Mouse (Mus musculus): ENCODE measurements at regions not wholly inside any gene's neighbourhood (a gene's known extent, or its start where the extent isn't known, plus 50 kb on each side); places are given as distances from the start of the nearest gene placed in this dataset.
"Not testable (repeated sequence)": the region's sequence is repeated elsewhere in the genome, so short reads cannot be mapped to it uniquely, and the experiment has no call there.

DNA sequence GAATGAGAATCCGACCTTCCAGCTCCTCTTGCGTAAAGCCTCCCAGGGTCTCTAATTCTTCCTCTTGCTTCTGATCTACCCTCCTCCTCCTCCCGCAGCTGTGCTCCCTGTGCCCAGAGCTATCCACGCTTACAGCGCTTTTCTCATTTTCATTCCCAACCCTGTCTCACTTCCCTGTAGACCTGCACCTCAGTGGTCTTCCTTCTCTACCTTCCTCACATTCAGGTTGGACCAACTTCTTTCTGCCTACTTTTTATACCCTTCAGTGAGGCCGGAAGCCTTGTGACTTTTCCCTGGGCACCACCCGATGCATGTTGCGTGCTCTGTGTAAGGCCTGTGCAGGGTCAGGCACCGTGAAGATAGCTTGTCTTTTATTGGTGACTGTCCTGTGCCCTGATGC lies 263.0 kb downstream of the Eipr1 start:
- H3K36me3 ChIP-seq (ENCODE audit: control insufficient read depth, insufficient read depth, low read length, poor library complexity, severe bottlenecking) = no peaks in the 10 kb centered on the region
- no peaks in the 10 kb centered on the region for H3K27me3 ChIP-seq (ENCODE audit: control insufficient read depth, insufficient read depth, low read length, poor library complexity, severe bottlenecking)
- DNase-seq (ENCODE audit: low read depth, low spot score) = no peak

DNA sequence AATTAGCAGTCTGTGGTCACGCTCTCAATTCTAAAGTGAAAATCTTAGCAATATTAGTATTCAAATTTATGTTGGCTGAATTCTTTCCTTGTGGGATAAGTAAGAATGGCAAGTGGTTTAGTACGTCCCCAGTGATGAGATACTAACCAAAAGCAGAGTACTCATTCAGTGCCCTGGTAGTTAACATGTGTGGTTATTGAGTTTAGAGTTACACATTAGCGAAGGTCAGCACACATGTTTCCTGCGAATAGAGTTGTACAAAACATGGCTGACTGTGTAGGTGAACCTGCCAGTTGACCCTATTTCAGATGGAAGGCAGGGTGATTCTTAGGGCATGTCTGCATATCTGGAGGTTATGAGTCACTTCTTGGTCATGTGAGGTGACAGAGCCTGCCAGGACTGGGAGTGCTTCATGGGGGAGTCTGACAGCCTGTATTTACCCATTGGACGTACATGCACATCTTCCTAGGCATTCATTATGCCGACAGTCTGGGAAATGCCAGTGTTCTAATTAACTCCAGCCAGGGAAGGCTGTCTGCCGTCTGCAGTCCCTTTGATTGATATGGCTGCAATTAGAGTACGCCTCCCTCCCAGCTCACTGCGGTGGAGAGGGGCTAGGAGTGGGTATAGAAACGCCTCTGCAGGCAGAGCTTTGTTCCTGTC lies 263.7 kb downstream of the Eipr1 start:
- no peak for DNase-seq (ENCODE audit: low read depth, low spot score)
- Histone ChIP-seq H3K36me3 (ENCODE audit: control insufficient read depth, insufficient read depth, low read length, poor library complexity, severe bottlenecking) (no peaks in the 10 kb centered on the region), H3K27me3 (ENCODE audit: control insufficient read depth, insufficient read depth, low read length, poor library complexity, severe bottlenecking) (no peaks in the 10 kb centered on the region)

DNA sequence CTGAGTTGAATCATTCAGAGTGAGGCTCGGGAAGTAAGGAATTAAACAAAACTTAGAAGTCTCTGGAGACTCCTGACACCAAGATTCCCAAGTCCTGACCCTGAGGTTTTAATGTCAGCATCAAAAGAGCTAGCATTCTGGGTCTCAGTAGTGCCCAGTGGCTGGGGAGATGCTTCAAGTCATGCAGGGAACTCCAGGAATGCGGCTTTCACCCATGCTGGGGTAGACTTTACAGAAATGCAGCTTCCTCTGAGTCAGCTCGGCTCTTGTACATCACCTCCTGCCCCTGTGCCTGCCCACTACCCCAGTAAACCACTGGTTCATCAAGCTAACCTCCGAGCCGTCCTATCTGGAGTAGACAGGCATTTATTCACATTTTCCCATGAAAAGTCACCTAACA lies 269.5 kb downstream of the Eipr1 start:
- Histone ChIP-seq H3K36me3 (ENCODE audit: control insufficient read depth, insufficient read depth, low read length, poor library complexity, severe bottlenecking) (no peaks in the 10 kb centered on the region), H3K27me3 (ENCODE audit: control insufficient read depth, insufficient read depth, low read length, poor library complexity, severe bottlenecking) (no peaks in the 10 kb centered on the region)
- DNase-seq (ENCODE audit: low read depth, low spot score) = no peak

DNA sequence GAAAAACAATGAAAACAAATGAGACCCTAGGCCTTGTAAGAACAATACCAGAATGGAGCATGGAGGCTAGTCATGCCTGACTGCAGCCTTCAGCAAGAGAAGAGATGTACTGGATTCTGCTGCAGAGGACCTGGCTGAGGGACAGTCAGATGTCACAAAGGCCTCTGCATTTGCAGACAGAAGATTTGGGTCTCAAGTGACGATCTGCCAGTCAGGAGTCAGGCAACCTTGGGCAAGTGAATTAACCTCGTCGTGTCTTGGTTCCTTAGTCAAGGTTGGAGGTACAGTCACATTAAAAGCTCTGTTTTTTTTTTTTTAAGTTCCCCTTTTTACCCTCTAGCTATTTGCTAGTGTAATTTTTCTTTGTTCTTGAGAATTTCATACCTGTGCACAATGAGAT lies 276.6 kb downstream of the Eipr1 start:
- Histone ChIP-seq H3K27me3 (ENCODE audit: control insufficient read depth, insufficient read depth, low read length, poor library complexity, severe bottlenecking) (no peaks in the 10 kb centered on the region), H3K36me3 (ENCODE audit: control insufficient read depth, insufficient read depth, low read length, poor library complexity, severe bottlenecking) (no peaks in the 10 kb centered on the region)
- no peak for DNase-seq (ENCODE audit: low read depth, low spot score)

DNA sequence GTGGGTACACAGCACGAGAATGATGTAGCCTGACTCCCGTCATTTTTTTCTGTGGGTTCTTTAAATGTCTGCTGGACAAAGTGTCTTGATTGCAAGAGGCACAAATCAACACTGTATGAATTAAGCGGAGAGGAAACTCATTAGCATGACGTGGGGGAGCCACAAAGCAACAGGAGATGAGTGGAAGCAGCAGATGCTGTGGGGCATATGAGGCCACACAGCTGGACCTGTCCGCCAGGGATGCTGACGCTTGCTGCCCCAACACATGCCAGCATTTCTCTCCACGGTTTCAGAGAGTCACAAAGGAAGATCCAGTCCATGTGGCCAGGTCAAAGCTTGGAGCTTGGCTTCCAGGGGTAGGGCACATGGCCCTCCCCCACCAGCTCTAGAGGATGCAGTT lies 277.9 kb downstream of the Eipr1 start:
- no peak for DNase-seq (ENCODE audit: low read depth, low spot score)
- Histone ChIP-seq H3K27me3 (ENCODE audit: control insufficient read depth, insufficient read depth, low read length, poor library complexity, severe bottlenecking) (no peaks in the 10 kb centered on the region), H3K36me3 (ENCODE audit: control insufficient read depth, insufficient read depth, low read length, poor library complexity, severe bottlenecking) (no peaks in the 10 kb centered on the region)

DNA sequence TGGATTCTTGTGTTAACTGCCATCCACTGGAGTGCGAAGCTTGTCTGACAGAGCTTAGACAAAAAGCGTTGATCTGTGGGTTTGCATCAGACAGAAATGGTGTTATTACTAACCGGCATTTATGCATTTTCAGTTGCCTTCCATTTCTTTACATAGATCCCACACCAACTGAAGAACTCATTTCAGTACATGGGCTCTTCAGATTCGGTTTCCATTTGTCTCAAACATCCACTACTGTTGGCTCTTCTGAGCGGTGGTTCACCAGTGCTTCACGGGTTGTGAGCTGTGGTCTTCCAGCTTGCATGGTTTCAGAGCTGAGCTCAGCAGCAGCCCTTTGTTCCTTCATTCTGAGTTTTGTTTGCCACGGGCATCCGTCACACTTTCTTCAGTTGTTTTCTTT lies 294.4 kb downstream of the Eipr1 start:
- no peak for DNase-seq (ENCODE audit: low read depth, low spot score)
- no peaks in the 10 kb centered on the region for H3K36me3 ChIP-seq (ENCODE audit: control insufficient read depth, insufficient read depth, low read length, poor library complexity, severe bottlenecking)
- no peaks in the 10 kb centered on the region for H3K27me3 ChIP-seq (ENCODE audit: control insufficient read depth, insufficient read depth, low read length, poor library complexity, severe bottlenecking)

DNA sequence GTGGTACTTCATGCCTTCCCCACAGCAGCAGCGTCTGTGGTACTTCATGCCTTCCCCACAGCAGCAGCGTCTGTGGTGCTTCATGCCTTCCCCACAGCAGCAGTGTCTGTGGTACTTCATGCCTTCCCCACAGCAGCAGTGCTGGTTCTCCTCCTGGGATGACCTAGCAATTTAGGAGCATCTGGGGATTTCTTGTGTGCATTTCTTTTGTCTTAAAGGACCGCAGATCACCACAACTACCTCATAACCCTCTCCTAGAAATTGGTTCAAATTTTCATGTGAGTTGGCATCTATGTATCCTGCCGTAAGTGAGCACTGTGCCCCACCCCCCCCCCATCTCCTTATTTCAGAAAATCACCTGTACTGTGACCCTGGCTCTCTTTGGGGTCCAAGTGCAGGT lies 297.0 kb downstream of the Eipr1 start:
- not testable (repeated sequence) for H3K27me3 ChIP-seq (ENCODE audit: control insufficient read depth, insufficient read depth, low read length, poor library complexity, severe bottlenecking); DNase-seq (ENCODE audit: low read depth, low spot score); H3K36me3 ChIP-seq (ENCODE audit: control insufficient read depth, insufficient read depth, low read length, poor library complexity, severe bottlenecking)

DNA sequence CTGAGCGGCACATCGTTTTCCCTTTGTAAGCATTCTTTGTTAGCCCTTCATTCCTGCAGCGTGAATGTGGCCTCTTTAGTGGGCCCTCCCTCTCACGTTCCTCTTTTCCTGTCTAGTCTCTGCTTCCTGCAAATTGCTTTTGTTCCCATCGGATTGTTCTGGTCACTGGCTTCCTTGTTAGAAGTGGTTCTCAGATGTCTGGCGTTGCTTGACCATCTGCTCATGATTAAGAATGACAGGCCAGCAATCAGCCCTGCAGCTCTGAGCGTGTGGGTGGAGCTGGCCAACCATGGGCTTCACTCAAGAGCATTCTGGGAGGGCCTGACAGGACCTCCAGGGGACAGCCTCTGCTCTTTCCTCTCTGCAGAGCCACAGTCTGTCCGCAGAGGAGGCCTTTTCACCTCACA lies 297.5 kb downstream of the Eipr1 start:
- H3K36me3 ChIP-seq (ENCODE audit: control insufficient read depth, insufficient read depth, low read length, poor library complexity, severe bottlenecking) = no peaks in the 10 kb centered on the region
- H3K27me3 ChIP-seq (ENCODE audit: control insufficient read depth, insufficient read depth, low read length, poor library complexity, severe bottlenecking) = no peaks in the 10 kb centered on the region
- no peak for DNase-seq (ENCODE audit: low read depth, low spot score)

DNA sequence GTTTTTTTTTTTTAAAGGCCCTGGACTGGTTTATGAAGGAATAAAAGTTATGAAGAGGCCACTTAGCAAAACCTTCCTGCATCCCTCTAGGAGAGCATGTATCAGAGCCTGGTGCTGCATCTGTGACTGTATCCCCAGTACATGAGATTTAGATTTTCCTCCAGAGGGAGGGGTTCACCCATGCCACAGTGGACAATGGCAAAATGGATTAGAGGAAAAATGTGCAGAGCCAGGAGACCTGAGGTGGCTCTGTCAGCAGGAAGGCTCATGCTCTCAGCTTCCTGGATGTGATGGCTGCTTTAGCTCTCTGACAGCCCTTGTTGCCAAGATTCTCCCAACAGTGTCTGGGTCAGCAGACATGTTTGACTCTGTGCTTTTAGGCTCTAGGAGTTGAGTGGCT lies 298.2 kb downstream of the Eipr1 start:
- DNase-seq (ENCODE audit: low read depth, low spot score) = no peak
- no peaks in the 10 kb centered on the region for H3K27me3 ChIP-seq (ENCODE audit: control insufficient read depth, insufficient read depth, low read length, poor library complexity, severe bottlenecking)
- no peaks in the 10 kb centered on the region for H3K36me3 ChIP-seq (ENCODE audit: control insufficient read depth, insufficient read depth, low read length, poor library complexity, severe bottlenecking)

DNA sequence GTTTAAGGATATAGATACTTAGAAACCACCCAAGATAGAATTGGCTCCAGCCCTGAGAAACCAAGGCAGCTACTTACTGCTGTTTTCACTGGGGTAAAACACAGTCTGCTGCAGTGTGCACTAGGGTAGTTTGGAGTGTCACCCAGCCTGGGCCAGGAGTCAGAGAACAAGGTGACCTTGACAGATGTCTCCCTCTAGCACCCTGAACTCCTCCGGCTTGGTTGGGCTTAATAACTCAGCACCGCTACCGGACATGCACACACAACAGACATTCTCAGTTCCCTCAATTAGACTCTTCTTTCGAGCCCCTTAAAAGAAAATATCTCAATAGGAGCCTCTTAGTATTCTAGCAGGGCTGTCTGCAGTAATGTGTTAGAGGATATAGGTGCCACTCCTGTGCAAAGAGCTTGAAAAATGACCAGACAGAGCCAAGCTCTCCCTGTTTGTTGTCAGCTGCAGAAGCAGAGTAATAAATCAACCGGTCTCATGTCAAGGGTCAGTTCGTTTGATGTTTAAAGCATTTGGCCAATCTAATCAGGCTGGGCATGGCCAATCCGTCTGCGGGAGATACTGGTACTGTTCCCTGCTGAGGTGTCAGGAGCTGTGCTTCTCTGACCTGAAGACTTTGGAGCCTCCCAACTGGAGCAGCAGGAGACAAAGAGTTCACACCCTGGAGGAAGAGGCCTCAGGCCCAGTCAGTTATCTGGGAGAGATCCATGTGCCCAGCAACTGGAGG lies 299.1 kb downstream of the Eipr1 start:
- Histone ChIP-seq H3K36me3 (ENCODE audit: control insufficient read depth, insufficient read depth, low read length, poor library complexity, severe bottlenecking) (no peaks in the 10 kb centered on the region), H3K27me3 (ENCODE audit: control insufficient read depth, insufficient read depth, low read length, poor library complexity, severe bottlenecking) (no peaks in the 10 kb centered on the region)
- no peak for DNase-seq (ENCODE audit: low read depth, low spot score)

DNA sequence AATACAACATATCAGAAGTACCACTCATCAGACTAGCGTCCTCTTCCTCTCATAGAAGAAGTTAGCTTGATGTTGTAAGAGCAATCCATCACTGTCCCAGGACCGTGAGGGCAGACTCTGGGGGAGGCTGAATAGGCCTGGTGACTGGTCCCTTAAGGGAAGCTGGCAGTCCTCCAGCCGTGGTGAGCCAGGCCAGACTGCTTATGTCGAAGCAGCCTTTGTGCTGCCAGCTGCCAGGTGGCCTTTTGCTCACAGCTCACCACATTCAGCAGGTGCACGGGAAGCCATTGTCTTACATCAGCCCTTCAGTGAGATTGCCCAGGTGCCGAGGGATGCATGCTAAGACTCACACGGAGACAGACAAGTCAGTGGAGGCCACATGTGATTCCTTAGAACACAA lies 302.8 kb downstream of the Eipr1 start:
- no peaks in the 10 kb centered on the region for H3K27me3 ChIP-seq (ENCODE audit: control insufficient read depth, insufficient read depth, low read length, poor library complexity, severe bottlenecking)

DNA sequence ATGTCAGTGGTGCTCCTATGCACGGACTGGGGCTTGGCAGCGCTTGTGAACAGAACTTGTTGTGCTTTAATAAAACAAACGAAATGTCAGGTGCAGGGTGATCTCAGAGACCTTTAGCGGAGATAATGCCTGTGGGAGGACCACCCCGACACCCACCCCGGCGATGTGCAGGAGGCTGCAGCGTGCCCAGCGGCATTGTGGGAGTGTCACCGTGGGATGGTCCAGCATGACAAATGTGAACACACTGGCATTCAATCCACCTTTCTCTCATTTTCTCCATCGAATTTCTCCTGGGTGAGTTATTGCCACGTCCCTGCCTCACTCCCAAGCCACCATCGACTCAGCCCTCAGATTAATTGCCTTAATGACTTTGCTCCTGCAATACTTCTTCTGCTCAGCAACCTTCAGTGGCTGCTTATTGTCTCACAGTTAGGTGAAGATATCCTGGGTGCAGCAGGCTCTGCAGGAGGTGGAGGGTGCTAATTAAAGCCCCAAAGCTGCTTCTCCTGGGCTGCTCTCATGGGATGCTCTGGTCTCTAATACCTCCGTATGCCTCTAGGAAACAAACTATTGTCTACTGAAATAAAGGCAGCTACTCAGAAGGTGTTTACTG lies 310.5 kb downstream of the Eipr1 start:
- DNase-seq (ENCODE audit: low read depth, low spot score) = no peak
- Histone ChIP-seq H3K27me3 (ENCODE audit: control insufficient read depth, insufficient read depth, low read length, poor library complexity, severe bottlenecking) (no peaks in the 10 kb centered on the region), H3K36me3 (ENCODE audit: control insufficient read depth, insufficient read depth, low read length, poor library complexity, severe bottlenecking) (no peaks in the 10 kb centered on the region)

More for the DNA sequence above, 302.8 kb downstream of the Eipr1 start:
- DNase-seq (ENCODE audit: low read depth, low spot score) = no peak
- no peaks in the 10 kb centered on the region for H3K36me3 ChIP-seq (ENCODE audit: control insufficient read depth, insufficient read depth, low read length, poor library complexity, severe bottlenecking)

DNA sequence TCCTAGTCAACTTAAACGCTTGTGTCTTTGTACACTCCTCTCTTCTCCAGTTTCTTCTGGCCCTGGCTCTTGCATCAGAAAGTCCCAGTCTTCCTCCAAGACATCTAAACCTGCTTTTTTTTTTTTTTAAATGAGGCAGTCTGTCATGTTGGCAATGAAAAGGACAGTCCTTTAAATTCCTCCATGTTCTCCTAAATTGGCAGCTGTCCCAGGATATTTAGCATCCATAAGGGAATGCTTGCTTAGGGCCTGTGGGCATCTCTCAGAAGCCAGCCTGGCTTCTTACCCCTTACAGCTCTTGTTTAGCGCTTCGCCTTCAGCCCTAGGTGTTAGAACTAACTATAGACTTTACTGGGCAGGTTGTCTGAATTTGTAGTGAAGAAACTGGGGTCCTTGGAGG lies 311.2 kb downstream of the Eipr1 start:
- H3K36me3 ChIP-seq (ENCODE audit: control insufficient read depth, insufficient read depth, low read length, poor library complexity, severe bottlenecking) = no peaks in the 10 kb centered on the region
- no peak for DNase-seq (ENCODE audit: low read depth, low spot score)
- H3K27me3 ChIP-seq (ENCODE audit: control insufficient read depth, insufficient read depth, low read length, poor library complexity, severe bottlenecking) = no peaks in the 10 kb centered on the region

DNA sequence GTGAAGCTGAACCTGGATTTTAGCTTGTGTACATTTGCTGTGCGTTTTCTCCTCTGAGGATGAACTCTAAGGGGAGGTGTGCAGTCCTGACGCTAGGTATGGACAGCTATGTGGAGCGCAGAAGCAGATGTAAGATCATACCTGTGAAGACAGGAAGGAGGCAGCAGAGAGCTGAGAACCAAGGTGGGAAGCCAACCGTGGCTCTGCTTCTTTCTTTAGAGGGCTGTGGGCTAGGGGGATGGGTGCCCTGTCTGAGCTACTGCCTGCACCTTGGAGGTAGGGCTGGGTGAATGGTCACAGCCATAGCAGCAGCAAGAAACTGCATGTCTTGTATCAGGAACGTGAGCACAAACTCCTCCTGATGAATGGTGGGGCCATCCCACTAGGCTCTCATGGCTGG lies 316.6 kb downstream of the Eipr1 start:
- DNase-seq (ENCODE audit: low read depth, low spot score) = no peak
- Histone ChIP-seq H3K27me3 (ENCODE audit: control insufficient read depth, insufficient read depth, low read length, poor library complexity, severe bottlenecking) (no peaks in the 10 kb centered on the region), H3K36me3 (ENCODE audit: control insufficient read depth, insufficient read depth, low read length, poor library complexity, severe bottlenecking) (no peaks in the 10 kb centered on the region)

DNA sequence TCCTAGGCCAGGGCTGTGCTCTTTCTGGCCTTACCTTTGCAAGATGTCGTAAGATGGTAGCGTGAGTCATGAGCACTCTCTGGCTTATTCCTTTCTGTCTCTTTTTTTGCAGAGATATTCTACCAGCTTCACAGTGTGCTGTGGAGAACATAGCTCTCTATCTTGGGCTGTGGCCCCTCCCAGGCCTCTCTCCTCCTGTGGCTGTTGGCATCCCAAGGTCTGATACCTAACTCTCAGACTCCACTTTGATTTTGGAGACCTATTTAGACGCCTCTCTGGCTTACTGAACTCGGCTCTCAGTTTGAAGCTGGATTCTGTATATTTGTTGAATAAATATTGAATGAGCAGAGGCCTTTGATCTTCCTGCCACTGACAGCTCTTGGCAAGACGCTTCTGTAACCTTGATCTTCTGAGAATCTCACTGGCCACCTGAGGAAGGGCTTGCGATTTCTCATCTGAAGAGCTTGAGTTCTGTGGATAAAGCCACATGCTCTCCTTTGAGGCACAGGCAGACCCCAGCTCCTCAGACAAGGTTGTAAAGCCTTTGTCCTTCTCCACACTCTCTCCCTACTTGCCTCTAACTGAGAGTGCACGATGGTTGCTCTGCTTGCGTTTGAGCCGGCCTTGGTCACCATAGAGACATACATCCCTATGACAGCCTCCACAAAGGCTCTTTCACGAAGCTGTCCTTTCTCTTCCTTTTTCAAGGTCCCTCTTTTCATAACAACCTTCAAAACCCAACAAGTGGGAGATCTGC lies 323.7 kb downstream of the Eipr1 start:
- DNase-seq (ENCODE audit: low read depth, low spot score) = no peak
- Histone ChIP-seq H3K36me3 (ENCODE audit: control insufficient read depth, insufficient read depth, low read length, poor library complexity, severe bottlenecking) (no peaks in the 10 kb centered on the region), H3K27me3 (ENCODE audit: control insufficient read depth, insufficient read depth, low read length, poor library complexity, severe bottlenecking) (no peaks in the 10 kb centered on the region)
